Mouse (Mus musculus) ZHBTc4 (cell line): ENCODE results near the gene Aacs.
"Not testable (repeated sequence)": the region's sequence is repeated elsewhere in the genome, so short reads cannot be mapped to it uniquely, and the experiment has no call there.

Experiments
- DNase-seq: peaks from one replicate; pipeline ENCODE4 v3.0.0-alpha.2; 2011; ENCODE audit warnings: low read depth, low spot score

The Aacs gene

DNA sequence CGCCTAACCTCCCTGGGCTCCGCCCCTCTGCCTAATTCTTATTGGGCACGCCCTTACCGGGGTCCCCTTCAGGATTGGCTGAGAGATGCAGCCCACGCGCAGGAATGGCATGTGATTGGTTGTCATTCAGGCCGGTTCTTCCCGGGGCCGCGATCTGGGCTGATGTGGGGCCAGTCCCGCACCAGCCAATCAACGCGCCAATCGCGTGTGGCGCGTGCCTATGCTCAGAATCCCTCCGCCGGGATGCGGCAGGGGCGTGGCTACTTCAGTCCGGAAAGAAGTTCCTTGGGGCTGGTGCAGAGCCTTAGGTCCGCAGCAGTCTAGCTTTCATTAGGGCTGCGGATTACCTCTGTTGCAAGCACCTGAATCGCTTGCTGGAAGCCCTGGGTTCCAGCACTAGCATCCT lies 9.9 kb upstream of the Aacs start:
- DNase-seq = peak; percentile 100

DNA sequence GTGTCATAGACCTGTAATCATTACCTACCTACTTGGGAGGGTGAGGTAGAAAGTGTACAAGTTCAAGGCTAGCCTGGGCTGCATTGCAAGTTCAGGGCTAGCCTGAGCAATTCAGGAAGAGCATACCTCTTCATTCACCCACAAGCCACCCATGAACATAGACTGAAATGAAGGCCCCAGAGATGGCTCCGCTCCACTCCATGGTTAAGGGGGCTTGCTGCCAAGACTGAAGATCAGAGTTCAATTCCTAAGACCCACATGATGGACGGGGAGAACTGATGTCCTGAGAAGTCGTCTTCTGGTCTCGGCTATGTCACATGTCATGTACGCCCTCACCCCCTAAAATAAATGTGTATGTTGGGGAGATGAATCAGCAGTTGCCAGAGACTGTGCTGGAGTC lies 9.1 kb upstream of the Aacs start:
- no peak for DNase-seq

DNA sequence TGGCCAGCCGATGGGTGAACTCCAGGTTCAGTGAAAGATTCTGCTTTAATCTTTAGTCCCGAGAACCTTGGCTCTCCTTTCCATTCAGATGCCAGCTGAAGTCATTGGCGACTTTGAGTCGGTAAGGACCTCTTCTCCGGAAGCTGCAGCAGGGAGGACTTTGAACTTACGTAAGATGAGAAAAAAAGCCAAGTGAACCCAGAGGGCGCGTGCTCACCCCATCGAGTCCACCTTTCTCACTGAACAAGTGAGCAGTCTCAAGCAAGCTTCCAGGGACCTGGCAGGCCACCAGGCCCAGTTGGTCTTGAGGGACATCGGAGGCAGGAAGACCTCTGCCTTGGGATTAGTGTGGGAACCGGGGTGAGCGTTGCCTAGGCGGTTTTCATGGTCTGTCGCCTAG lies 8.4 kb upstream of the Aacs start:
- no peak for DNase-seq

DNA sequence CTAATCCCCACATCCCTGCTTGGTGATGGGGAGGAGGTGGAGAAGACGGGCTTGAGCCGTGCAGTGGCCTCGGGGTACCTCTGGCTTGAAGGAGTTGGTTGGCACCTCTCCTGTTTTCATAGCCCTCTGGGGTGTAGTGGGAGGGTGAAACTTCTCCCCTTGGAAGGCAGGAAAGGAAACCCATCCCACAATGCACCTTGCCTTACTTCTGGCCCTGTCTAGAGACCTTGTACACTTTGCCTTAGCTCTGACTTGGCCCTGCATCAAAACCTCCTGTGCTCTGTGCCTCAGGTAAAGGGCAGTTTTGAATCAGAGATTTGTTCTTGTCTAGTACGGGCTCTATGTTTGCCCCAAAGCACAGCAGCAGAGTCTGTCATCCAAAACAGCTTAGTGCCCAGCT lies 4.9 kb upstream of the Aacs start:
- no peak for DNase-seq

DNA sequence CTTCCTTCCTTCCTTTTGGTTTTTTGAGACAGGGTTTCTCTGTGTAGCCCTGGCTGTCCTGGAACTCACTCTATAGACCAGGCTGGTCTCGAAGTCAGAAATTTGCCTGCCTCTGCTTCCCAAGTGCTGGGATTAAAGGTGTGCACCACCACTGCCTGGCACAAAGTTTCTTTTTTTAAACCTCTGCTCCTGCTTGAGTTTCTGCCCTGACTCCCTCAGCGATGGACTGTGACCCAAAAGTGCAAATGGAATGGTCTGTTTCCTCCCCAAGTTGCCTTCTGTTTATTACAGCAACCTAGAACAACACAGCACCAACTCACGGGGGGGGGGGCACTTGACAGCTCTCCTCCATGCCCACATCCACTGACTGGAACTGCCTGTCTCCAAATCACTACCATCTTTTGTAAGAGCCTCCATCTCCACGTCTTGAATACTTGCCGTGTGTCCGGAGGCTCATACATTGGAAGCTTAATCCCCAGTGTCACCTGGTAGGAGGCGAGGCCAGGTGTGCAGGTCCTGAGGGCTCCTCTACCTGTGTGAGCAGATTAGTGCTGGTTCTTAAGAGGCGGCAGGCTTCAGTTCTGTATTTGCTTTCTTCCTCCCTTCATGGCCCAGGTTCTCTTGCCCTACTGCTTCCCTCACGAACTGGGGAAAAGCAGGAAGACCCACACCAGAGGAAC lies 2.7 kb upstream of the Aacs start:
- DNase-seq = no peak

DNA sequence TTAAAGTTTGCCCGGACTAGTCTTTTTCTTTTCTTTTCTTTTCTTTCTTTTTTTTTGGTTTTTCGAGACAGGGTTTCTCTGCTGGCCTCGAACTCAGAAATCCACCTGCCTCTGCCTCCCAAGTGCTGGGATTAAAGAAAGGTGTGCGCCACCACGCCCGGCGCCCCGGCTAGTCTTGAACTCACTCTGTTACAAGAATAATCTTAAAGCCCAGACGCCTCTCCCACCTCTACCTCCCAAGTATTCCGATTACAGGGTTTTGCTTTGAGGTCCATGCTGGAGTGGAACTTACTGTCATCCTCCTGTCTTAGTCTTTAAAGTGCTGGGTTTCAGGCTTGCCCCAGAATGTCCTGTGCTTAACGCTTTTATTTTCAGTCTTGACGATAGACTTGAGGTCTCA lies 584 bp upstream of the Aacs start:
- DNase-seq = no peak

DNA sequence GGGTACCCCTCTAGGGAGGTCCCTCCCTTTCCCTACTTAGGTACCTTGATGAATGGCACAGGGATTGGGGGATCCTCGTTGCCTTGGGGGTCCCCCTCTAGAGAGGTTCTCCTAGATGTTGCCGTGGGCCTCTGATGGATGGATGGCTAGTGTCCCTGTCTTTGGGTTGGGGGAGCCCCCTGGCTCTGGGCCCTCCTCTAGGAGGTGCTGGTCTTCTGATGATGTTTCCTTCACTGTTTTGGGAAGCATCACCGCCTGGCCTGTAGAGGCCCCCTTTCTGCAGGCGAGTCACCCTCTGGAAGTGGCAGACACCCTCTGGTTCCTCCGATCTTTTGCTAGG lies 642 bp downstream of the Aacs start:
- DNase-seq = no peak

DNA sequence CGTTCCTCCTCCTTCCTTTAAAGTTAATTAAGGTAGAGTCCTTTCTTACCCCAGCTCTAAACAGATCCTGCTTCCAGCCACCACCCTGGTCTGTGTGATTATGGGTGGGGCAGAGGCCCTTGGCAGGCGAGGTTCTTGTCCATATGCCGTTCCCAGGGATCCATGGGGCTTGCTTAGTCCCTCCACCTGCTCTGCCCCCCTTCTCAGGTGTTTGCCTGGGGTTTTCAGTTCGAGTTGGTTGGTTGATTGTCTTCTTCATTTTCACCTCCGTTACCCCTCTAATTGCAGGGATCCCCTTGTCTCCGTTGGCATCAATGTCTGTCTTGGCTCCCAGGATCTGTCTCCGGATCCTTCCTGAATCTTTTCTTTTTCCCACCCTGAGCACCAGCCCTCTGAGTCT lies 1.2 kb downstream of the Aacs start:
- no peak for DNase-seq

DNA sequence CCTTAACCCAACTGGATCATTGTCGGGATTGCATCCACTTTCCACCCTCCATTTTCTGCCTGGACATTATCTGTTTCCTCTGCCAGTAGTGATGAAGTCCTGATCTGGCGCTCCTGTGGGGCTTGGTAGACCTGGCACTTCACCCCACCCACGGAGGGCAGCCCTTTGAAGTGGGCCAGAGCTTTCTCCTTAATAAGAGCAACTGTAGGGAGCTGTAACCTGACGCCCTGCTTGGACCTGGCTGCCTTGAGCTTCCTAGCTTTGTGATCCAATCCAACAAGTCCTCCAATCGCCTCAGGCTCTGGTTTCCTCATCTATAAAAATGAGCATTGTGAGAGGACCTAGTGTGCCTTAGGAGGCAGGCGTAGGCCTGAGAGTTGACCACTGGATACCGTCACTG lies 1.9 kb downstream of the Aacs start:
- DNase-seq = no peak

DNA sequence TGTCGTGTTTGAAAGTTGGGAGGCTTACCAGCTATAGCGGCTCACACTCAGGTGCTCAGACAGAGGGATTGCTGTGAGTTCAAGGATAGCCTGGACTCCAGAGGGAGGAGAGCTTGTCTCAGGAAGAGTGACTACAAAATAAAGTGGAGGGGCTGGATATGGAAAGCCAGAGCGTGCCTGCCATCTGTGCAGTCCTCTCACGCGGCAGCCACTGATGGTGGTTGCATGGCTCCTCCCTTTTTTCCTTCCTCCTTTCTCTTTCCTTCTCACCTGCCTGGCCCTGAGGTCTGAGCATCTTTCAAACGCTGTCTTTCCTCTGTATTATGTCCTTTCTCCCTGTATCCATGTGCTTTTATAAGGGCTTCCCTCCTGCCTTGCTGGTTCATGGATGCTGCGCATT lies 2.4 kb downstream of the Aacs start:
- DNase-seq = no peak

DNA sequence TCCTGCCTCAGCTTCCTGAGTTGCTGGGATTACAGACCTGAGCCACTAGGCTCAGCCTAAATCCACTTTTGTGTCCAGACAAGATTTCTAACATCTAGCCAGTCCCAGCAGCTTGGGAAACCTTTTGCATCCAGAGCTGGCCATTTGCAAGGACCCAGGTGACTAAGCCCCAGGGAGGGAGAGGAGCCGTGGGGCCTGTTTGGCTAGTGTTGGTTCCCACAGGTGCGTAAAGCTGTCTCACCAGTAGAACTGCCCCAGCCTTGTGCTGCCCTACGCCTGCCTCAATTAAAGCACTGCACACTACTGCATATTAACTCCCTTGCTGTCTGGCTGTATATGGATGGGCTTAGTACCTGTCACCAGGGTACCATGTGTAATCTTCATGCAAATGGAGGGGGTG lies 3.8 kb downstream of the Aacs start:
- DNase-seq = no peak

DNA sequence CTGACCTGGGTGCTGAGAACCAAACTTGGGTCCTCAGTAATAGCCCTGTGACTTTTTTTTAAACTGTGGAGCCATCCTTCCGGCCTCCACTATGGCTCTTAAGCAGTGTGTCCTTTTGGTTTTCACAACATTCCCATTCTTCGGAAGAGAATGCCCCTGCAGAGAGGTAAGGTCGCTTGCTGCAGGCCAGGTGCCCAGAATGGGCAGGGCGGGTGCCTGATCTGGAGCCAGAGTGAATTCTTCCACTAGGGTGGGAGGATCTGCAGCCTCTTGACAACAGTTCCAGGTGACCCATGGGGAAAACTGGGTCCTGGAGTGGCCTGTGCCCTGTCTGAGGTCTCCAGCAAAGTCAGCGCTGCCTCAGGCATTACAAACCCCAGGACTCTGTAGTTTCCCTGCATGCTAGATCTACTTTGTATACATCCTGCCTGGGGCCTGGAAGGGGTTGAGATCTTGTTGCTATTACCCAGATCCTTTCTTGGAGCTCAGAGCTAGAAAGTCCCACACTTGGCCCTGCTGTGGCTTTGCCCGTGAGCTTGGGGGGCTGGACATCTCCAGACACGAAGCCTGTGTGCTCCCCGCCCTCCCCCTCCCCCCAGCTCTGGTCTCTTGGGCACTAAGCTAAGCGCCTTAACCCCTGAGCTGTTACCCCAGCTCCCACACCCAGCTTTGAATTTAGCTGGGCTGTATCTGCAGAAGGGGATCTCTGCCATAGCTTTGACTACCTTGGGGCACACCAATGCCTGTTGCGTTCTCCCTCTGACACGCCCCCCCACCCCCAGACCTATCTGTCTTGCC lies 5.0 kb downstream of the Aacs start:
- no peak for DNase-seq

DNA sequence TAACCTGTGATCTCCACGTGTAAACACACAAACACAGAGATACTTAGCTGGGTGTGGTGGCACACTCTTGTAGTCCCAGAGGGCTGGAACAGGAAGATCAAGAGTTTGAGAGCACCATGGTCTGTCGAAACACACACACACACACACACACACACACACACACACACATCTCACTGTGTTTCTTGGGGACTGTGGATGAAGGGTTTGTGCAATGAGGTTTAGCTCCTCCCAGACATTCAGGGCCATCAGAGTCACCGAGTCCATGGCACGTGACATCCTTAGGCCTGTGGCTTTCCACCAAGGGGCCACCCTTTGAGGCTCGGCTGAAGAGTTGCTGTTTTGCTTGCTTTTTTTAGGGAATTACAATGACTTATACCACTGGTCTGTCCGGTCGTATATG lies 6.9 kb downstream of the Aacs start:
- no peak for DNase-seq

DNA sequence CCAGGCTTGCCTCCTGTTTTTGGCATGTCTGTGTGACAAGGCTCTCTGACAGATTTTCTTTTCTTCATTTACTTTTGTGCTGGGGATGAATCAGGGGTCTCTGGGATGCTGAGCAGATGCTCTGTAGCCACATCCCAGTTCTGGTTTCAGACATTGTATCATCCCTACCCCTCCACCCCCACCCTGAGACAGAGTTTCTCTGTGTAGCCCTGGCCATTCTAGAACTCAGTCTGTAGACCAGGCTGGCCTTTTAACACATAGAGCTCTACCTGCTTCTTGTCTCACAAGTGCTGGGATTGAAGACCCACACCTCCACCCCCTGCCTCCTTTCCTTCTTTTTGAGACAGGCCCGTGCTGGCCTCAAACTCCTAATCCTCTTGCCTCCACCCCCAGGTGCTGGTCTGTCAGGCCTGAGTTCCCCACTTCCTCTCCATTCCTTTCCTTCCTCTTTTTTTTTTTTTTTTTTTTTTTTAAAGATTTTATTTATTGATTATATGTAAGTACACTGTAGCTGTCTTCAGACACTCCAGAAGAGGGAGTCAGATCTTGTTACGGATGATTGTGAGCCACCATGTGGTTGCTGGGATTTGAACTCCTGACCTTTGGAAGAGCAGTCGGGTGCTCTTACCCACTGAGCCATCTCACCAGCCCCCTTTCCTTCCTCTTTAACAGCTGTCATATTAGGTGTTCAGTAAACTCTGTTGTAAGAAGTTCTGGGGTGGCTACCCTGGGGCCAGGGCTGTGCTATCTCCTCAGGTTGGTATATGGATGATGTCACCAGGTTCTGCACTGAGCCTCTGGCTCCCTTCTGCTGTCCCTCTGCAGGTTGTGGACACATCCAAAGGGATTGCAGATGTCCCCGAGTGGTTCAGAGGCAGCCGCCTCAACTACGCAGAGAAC lies 8.3 kb downstream of the Aacs start:
- DNase-seq = no peak

DNA sequence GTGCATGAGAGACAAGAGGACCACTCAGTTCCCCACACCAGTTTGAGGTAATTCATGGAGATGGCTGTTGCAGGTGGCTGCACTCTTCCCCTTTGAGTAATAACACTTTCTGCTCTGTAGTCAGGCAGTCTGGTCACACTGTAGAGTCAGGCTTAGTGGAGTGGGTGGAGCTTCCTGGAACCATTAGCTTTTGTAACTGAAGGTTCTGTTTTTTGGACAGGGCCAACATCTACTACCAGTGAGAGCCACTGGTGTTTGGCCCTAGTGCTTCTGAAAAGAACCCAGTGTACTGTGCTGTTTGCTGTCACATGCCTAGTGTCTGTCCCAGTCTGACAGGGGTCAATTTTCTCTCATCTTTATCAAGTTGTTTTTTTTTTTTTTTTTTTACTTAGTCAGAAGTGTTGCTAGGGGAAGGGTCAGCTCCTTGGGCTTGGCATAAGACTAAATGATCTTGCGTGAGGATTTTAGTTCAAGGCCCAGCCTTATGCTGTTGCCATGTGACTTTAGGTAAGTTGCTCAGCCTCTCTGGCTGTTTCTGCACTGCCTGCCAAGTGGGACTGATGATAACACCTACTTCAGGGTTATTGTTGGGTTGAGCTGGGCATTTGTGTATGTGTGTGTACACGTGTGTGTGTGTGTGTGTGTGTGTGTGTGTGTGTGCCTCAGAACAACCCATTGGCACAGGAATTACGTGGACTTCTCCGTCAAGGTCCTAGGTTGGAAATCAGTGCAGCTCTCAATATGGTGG lies 9.6 kb downstream of the Aacs start:
- DNase-seq = no peak

DNA sequence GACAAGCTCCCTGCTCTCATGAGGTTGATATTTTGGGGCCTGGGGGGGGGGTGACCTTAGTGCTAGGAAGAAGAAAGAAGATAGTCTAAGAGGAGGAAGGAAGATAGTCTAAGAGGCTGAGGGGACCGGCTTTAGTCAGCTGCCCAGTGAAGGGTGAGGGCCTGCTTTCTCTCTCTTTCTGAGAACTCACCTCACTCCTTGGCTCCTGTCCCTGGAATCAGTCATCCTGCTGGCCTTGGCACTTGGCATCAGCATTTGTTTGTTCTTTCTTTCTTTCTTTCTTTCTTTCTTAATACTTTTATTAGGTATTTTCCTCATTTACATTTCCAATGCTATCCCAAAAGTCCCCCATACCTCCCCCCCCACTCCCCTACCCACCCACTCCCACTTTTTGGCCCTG lies 10.5 kb downstream of the Aacs start:
- DNase-seq = no peak

DNA sequence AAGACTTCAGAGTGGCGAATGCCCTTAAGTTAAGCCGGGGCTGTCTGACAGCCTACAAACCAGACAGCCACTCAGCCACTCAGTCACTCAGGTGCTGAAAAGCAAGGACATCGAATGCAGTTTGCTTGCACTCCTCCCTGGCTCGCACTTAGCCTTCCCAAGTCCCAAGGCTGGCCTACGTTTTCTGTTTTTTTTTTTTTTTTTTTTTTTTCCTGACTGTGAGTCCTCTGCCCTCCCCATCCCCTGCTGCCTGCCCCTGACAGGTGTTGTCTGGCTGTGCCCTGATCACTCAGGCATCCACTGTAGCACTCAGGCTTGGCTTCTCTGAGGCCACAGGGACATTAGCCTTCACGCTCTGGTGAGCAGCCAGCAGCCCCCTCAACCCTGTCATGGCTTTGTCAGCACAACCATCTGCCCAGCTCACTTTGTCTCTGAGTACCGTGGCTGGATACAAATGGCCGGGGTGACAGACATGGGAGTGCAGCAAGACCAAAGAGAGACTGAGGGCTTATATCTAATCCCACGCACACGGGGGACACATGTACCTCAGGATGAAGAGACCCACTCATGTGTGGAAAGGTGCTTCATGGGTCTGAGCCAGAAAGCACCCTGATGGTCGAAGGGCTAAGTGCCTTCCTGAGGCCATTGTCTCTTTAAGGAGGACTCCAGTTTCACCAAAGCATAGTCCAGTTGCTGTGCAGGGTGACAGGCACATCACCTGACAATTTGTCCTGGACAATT lies 11.9 kb downstream of the Aacs start:
- no peak for DNase-seq

DNA sequence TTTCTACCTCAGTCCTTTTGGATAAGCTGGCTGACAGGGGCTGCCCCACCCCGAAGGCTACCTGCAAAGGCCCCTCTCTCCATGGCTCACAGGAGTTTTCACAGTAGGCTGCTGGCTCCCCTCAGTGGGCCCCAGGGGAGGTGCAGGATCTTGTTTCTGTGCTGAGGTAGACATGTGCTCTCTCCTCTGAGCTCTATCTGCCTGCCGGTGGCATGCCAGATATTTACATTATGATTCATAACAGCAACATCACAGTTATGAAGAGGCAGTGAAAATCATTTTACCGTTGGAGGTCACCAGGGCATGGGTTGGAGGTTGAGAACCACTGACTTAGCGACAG lies 12.5 kb downstream of the Aacs start:
- no peak for DNase-seq

DNA sequence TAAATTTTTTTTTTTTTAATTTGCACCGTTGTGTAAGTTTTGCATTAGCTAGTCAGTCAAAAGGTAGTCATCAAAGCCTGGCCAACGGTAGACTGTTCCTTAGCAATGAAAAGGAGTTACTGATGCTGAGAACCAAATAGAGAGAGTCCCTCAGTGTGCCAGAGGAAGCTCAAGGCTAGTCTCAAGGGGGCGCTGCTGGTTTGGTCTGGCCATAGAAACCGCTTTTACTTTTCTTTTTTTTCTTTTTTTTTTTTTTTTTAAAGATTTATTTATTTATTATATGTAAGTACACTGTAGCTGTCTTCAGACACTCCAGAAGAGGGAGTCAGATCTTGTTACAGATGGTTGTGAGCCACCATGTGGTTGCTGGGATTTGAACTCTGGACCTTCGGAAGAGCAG lies 13.3 kb downstream of the Aacs start:
- not testable (repeated sequence) for DNase-seq

DNA sequence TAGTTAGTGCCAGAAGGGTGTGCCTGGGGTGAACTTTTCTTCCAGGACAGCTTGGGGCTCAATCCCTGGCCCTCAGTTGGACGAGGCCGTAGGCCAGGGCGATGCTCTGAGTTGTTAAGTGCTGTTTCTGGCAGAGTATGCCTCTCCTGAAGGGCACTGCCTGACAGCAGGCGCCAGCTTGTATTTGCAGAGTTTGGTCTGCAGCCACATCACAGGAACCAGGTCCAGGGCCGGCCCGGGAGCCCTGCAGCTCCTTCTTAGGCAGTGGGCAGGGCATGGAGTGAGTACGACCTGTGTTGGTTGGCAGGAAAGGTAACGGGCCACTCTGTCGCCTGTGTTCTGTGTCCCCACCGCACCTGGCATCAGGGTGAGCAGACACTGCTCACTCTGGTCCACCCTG lies 15.5 kb downstream of the Aacs start:
- no peak for DNase-seq

DNA sequence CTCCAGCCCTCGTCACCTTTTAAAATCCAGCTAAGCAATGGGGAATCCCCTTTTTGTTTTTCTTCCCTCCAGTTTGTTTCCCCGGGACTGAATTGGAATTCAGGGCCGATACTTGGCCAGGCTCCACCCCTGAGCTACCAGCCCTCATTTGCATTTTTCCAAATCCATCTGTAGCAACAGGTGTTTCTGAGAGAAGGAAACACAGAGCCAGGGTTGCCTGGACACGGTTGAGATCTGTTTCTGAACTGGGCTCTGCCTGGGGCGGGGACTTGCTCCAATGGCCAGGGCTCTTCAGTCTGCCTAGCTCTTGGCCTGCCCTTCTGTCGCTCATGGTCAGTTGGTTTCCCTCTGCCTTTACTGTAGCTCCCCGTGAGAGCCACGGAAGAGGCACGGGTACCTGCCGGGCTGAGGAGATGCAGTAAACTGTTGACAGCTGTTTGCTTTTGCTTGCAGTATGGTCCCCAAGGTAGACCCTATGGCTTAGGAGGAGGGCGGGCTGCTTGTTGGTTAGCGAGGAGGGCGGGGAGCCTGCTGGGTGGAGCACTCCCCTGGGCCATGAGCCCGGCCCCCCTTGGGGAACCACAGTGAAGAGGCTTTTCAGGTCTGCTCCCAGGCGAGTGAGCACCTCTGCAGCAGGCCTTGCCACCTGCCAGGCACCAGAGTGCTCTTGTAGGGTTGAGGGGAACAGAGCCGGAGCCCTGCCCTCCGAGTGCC lies 16.9 kb downstream of the Aacs start:
- DNase-seq = no peak
